Mouse (Mus musculus) CH12.LX (cell line): ENCODE results near the gene Galnt16. TPM values are rescaled to one million over a fixed set of nuclear protein-coding genes. Genes with fewer than 3 reads are reported as not detected.

Source experiments
- DNase-seq: peaks from one replicate; pipeline ENCODE4 v3.0.0-alpha.2; 2013; ENCODE audit errors: extremely low read depth
- H3K27ac ChIP-seq: 2 replicates; pipeline ENCODE4 v1.5.1; 2012; ENCODE audit warnings: low read depth, mild to moderate bottlenecking, control low read depth, moderate library complexity; ENCODE audit not compliant: insufficient read depth
- H3K27me3 ChIP-seq: replicated peaks from 2 replicates; pipeline ENCODE3; 2012; ENCODE audit warnings: inconsistent platforms
- H3K36me3 ChIP-seq, 2 experiments: replicated peaks in 1 of 2; 2 replicates each; pipeline versions ENCODE3 to v1.6.1; 2012; ENCODE audit warnings: inconsistent platforms in 1 of 2, low read length in 1 of 2, mild to moderate bottlenecking in 1 of 2, mixed read lengths in 1 of 2, moderate library complexity in 1 of 2; ENCODE audit not compliant: control insufficient read depth in 1 of 2, insufficient read depth in 1 of 2
- H3K4me1 ChIP-seq, 2 experiments: 2 replicates each; pipeline ENCODE4 v1.6.1; 2012; ENCODE audit warnings: inconsistent platforms in 1 of 2, moderate library complexity in 1 of 2; ENCODE audit not compliant: insufficient read depth in 2 of 2, control insufficient read depth in 1 of 2
- H3K4me2 ChIP-seq: 2 replicates; pipeline ENCODE4 v1.6.1; 2012; ENCODE audit warnings: low read depth, mild to moderate bottlenecking, control low read depth; ENCODE audit not compliant: poor library complexity, insufficient read depth, severe bottlenecking
- H3K4me3 ChIP-seq, 3 experiments: fragments of 150-350 bp in 1 of 3; sonication (generic) in 1 of 3; replicated peaks in 1 of 3; 2 replicates each; pipeline versions ENCODE3 to v1.5.1; 2011 to 2012; ENCODE audit warnings: low read depth in 2 of 3, low read length in 2 of 3, mild to moderate bottlenecking in 2 of 3, moderate library complexity in 2 of 3, control low read depth in 1 of 3, improper control_type of control experiment in 1 of 3, inconsistent platforms in 1 of 3, mixed read lengths in 1 of 3; ENCODE audit not compliant: poor library complexity in 1 of 3
- H3K79me2 ChIP-seq: replicated peaks from 2 replicates; pipeline ENCODE4 v1.6.1; 2012; ENCODE audit warnings: mild to moderate bottlenecking, moderate library complexity; ENCODE audit not compliant: control insufficient read depth, poor library complexity, insufficient read depth, severe bottlenecking; ENCODE audit errors: extremely low read depth
- H3K9ac ChIP-seq: 2 replicates; pipeline ENCODE4 v1.6.1; 2012; ENCODE audit warnings: low read depth, mild to moderate bottlenecking, control low read depth, moderate library complexity; ENCODE audit not compliant: insufficient read depth
- H3K9me3 ChIP-seq: replicated peaks from 2 replicates; pipeline ENCODE3; 2012; ENCODE audit warnings: low read length, inconsistent platforms, mixed read lengths
- BHLHE40 ChIP-seq: IDR thresholded peaks from 2 replicates; pipeline ENCODE4 v1.6.1; 2011; ENCODE audit warnings: mild to moderate bottlenecking, low read depth, low read length, improper control_type of control experiment
- CHD1 ChIP-seq: IDR thresholded peaks from 2 replicates; pipeline ENCODE4 v1.6.1; 2012; ENCODE audit warnings: low read depth, low read length, improper control_type of control experiment, inconsistent platforms
- EP300 ChIP-seq: IDR thresholded peaks from 2 replicates; pipeline ENCODE4 v1.6.1; 2011; ENCODE audit warnings: low read length, improper control_type of control experiment
- MAFK ChIP-seq: IDR thresholded peaks from 2 replicates; pipeline ENCODE4 v1.6.1; 2011; ENCODE audit warnings: low read length, improper control_type of control experiment; ENCODE audit not compliant: insufficient replicate concordance
- POLR2A ChIP-seq: IDR thresholded peaks from 2 replicates; pipeline ENCODE4 v1.6.1; 2011; ENCODE audit warnings: low read depth, mild to moderate bottlenecking, improper control_type of control experiment, low read length
- POLR2AphosphoS2 ChIP-seq: IDR thresholded peaks from 2 replicates; pipeline ENCODE4 v1.6.1; 2011; ENCODE audit warnings: low read depth, low read length, improper control_type of control experiment
- TCF12 ChIP-seq: IDR thresholded peaks from 2 replicates; pipeline ENCODE4 v1.6.1; 2014; ENCODE audit warnings: low read depth, mild to moderate bottlenecking, inconsistent platforms, low read length, improper control_type of control experiment
- ZKSCAN1 ChIP-seq: IDR thresholded peaks from 2 replicates; pipeline ENCODE4 v1.6.1; 2012; ENCODE audit warnings: low read depth, inconsistent platforms, low read length, improper control_type of control experiment, borderline replicate concordance
- dilution Hi-C: fragments of 300-500 bp; cut with MboI; formaldehyde crosslinking; loops from 2 replicates; pipeline ENCODE4 v1.14.3; 2020; ENCODE audit warnings: low sequenced_read_pairs; ENCODE audit not compliant: extremely low pct_unique_long_range_greater_than_20kb, extremely low pct_ligation_motif_present
- in situ Hi-C: fragments of 300-500 bp; cut with MboI; formaldehyde crosslinking; loops from 3 replicates; pipeline ENCODE4 v1.14.3; 2019; ENCODE audit warnings: low sequenced_read_pairs, low pct_ligation_motif_present, low pct_unique_long_range_greater_than_20kb, mixed read lengths
- polyA plus RNA-seq: library from polyadenylated mRNA; unstranded; fragments of >175 nt; gene quantifications from 2 replicates; pipeline ENCODE4 v1.2.1, GENCODE M21; 2012; ENCODE audit warnings: low read depth; ENCODE audit not compliant: insufficient read length
- total RNA-seq, 2 experiments: library from RNA; depleted of rRNA; stranded (reverse); fragments of 300-350 nt in 1 of 2; fragments of >200 nt in 1 of 2; gene quantifications; 2 replicates each; pipeline ENCODE4 v1.2.3; 2012 to 2014

Galnt16 gene
- total and polyA plus RNA-seq, 3 experiments: not detected

DNA sequence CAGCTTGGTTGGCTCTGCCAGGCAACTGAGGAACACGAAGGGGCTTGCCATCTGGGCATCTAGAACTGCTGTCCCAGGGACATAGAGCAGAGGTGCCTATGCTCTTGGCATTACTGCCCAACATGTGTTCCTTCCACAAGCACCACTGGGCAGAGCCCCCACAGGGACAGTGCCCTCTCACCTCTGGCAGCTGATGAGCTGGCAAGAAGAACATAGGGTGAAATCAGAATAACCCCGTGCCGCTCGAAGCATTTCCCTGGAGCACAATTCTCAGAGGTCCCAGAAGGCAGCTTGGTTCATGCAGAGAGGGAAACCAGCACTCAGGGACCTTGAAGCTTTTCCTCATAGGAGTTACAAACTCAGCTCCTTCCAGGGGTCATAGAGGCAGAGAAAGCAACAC, 76.7 kb downstream of the Galnt16 start:
- no peak for TF ChIP-seq POLR2AphosphoS2
- Histone ChIP-seq H3K79me2 (no peaks in the 10 kb centered on the region), H3K27me3 (no peaks in the 10 kb centered on the region), H3K4me1 (peaks cover 4 to 18% of the 10 kb centered on the region in 2 experiments; a peak in 3 of 4 replicates), H3K9ac (no peak overlapping the region), H3K4me2 (no peak overlapping the region), H3K9me3 (no peaks in the 10 kb centered on the region), H3K4me3 (no peak overlapping the region), H3K36me3 (no peaks in the 10 kb centered on the region), H3K27ac (no peak overlapping the region)
- in situ Hi-C loops: loop anchor here (25.0 kb wide), 1 partner anchor 432 kb away; no protein-coding TSS in a partner anchor
- dilution Hi-C loops: no loop called here
- DNase-seq: no peak

DNA sequence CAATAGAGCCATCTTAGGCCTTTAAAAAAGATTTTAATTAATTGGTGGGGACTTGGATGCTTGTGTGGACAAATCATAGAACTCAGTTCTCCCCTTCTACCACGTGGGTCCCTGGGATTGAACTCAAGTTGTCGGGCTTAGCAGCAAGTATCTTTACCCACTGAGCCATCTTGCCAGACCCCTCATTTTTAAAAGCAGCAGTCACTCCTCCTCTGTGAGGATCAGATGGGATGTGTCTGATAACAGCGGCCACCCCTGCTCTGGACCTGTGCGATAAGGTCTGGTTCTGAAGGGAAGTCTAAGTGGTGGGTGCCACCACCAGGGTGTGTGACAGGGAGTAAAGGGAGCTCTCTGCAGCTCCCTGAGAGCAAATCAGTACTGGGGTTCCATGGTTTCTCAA, 77.5 kb downstream of the Galnt16 start:
- H3K4me1 ChIP-seq: peaks cover 4 to 18% of the 10 kb centered on the region in 2 experiments; a peak in 3 of 4 replicates
- no peak overlapping the region for H3K9ac ChIP-seq
- no peak overlapping the region for H3K4me2 ChIP-seq
- H3K27me3 ChIP-seq: no peaks in the 10 kb centered on the region
- in situ Hi-C loops: loop anchor here (25.0 kb wide), 1 partner anchor 433 kb away; no protein-coding TSS in a partner anchor
- TF ChIP-seq EP300: no peak
- no peaks in the 10 kb centered on the region for H3K79me2 ChIP-seq
- H3K27ac ChIP-seq: no peak overlapping the region
- dilution Hi-C loops: no loop called here
- no peak for DNase-seq
- H3K9me3 ChIP-seq: no peaks in the 10 kb centered on the region
- H3K4me3 ChIP-seq: no peak overlapping the region
- H3K36me3 ChIP-seq: no peaks in the 10 kb centered on the region

DNA sequence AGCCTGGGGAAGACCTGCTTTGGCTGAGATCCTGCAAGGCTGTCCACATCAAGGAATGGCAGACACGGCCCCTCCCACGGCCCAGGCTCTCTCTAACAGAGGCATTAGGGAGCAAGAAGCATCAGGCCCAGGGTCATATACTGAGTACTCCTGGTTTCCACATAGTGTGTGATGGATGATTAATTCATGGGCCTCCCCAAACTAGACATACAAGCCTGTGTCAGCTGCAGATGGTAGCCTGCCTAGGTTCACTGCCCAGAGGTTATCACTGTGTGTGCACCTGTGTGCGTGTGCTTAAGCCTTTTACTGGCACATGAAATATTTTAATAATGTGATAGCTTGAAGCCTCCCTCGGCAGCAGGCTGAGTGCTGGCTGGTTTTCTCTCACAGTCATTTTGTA, 77.9 kb downstream of the Galnt16 start:
- no peak overlapping the region for H3K9ac ChIP-seq
- TF ChIP-seq MAFK: no peak
- no peak for TF ChIP-seq EP300
- TF ChIP-seq BHLHE40: no peak
- TF ChIP-seq CHD1: no peak
- TF ChIP-seq ZKSCAN1: no peak
- TF ChIP-seq TCF12: no peak
- no peak for TF ChIP-seq POLR2A
- in situ Hi-C loops: loop anchor here (25.0 kb wide), 1 partner anchor 434 kb away; no protein-coding TSS in a partner anchor
- peaks cover 4 to 18% of the 10 kb centered on the region in 2 experiments; a peak in 3 of 4 replicates for H3K4me1 ChIP-seq
- no peaks in the 10 kb centered on the region for H3K79me2 ChIP-seq
- no peak for DNase-seq
- no peaks in the 10 kb centered on the region for H3K36me3 ChIP-seq
- no peak overlapping the region for H3K4me3 ChIP-seq
- H3K27ac ChIP-seq: no peak overlapping the region
- H3K4me2 ChIP-seq: no peak overlapping the region
- no peaks in the 10 kb centered on the region for H3K9me3 ChIP-seq
- no peaks in the 10 kb centered on the region for H3K27me3 ChIP-seq
- dilution Hi-C loops: no loop called here
